Comparison of ENCODE assay signal across 11 mouse cellular contexts in the genomic region with DNA sequence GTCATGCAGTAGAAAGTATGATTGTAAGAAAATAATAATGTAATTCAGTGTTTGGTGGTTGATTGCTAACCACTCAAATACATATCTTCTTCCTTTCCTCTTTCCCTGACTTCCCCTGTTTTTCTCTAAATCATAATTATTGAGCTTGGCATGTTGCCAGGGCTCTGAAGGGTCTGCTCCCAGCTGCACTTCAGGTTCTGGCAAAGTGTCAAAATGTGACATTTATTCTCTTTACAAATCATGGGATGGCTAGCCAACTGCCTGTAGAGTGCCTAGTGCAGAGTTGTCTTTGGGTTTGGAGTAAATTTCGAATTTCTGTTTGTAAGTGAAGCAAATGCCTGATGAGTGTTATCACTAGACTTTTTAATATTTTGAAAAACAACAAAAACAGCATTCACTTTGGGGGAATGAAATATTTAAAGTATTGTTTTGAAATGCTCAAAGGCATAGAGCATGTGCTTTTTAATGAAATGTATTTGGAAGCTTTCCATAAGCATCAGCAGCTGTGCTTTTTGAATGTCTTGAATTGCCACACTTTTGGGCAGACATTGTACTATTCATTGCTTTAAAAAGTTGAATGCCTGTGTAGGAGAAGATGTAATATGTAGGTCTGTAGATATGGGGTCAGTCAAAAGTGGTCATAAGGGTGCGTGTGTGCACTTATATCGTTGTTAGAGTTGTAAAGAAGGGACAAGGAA. TPM values are rescaled to one million over a fixed set of nuclear protein-coding genes. Genes with fewer than 3 reads are reported as not detected.
DNase-seq lines count a peak whose midpoint lies in the region; TF ChIP-seq lines count a peak whose summit lies in the region.
"Had no signal": no experiment of that assay in that cellular context is flagged by ENCODE, and none has a peak within 500 bp of the region (broad histone marks: within the 10 kb centered on the region; RNA-seq: fewer than 3 reads in every experiment).

No protein-coding gene starts in this region.

- no peaks in the 10 kb centered on the region for H3K27me3 ChIP-seq in heart, adult 2 months (ENCODE audit: control insufficient read depth, insufficient read depth, low read length)
- H3K27me3 ChIP-seq: limb, embryonic 12.5 days had no signal

- no peak for TF ChIP-seq CTCF in heart, adult 2 months (IDR thresholded peaks at IDR 0.05)

- no peak for TF ChIP-seq EP300 in heart, adult 2 months (IDR thresholded peaks at IDR 0.05; ENCODE audit: insufficient read depth, low read depth, low read length)

- WGBS in heart, adult 2 months: 62% methylated on average over 3 of the region's 3 CpGs

- H3K9ac ChIP-seq in heart, adult 2 months (ENCODE audit: low read depth, low read length): no peak overlapping the region
- H3K9ac ChIP-seq: limb, embryonic 12.5 days had no signal

- H3K4me3 ChIP-seq in heart, adult 2 months: no peak overlapping the region
- H3K4me3 ChIP-seq: limb, embryonic 12.5 days had no signal

- H3K79me2 ChIP-seq in heart, adult 2 months (replicated peaks; ENCODE audit: control insufficient read depth, insufficient read depth, low read length): peaks cover under 1% of the 10 kb centered on the region; the same call in 1 of the 2 replicates

- H3K36me3 ChIP-seq in heart, adult 2 months (ENCODE audit: control insufficient read depth, insufficient read depth, low read length): no peaks in the 10 kb centered on the region
- H3K36me3 ChIP-seq: limb, embryonic 12.5 days had no signal

- H3K4me1 ChIP-seq in heart, adult 2 months (ENCODE audit: control insufficient read depth, insufficient read depth, low read length): peaks cover 2% of the 10 kb centered on the region
- H3K4me1 ChIP-seq: limb, embryonic 12.5 days had no signal

- no peak overlapping the region for H3K27ac ChIP-seq in heart, adult 2 months
- H3K27ac ChIP-seq: limb, embryonic 12.5 days had no signal

- intact Hi-C loops in heart, adult 2 months (cut with DNase I): loop anchor here (5.0 kb wide), 1 partner anchor 248 kb away; no protein-coding TSS in a partner anchor
- intact Hi-C loops in left cerebral cortex, postnatal 10 days (cut with DNase I): no loop called here
- intact Hi-C loops in left cerebral cortex, postnatal 25 days (cut with DNase I): no loop called here
- intact Hi-C loops in heart, postnatal 14 days (cut with DNase I): loop anchor here (5.0 kb wide), 2 partner anchors 233 to 248 kb away; partner anchors contain the start of gene Plxnc1

- TF ChIP-seq POLR2A in heart, adult 2 months (IDR thresholded peaks at IDR 0.05; ENCODE audit: insufficient read depth, low read depth, low read length): no peak

- DNase-seq in heart, adult 8-10 months (ENCODE audit: low spot score): peak; percentile 14
- no peak for DNase-seq in heart, adult 2 months
- peak; percentile 27 for DNase-seq in left cerebral cortex, postnatal 10 days (ENCODE audit: extremely low spot score in 1 of 2, low spot score in 2 of 2)
- DNase-seq in left cerebral cortex, postnatal 25 days (ENCODE audit: low spot score in 2 of 2): no peak
- peak; percentile 65 for DNase-seq in Muller cell, postnatal 12 days (ENCODE audit: inconsistent ontology term)
- DNase-seq in heart, postnatal 14 days: peak; percentile 10 to 27
- DNase-seq in spleen, adult 18-20 months: no peak
- no peak for DNase-seq in cerebellum, adult 9-11 months
- DNase-seq: adrenal gland, adult 2 months; cerebellum, adult 11-12 months had no signal

RNA-seq across cellular contexts. Expression of gene Cep83, which starts 21.3 kb away (rescaled TPM):
- 10 to 100 TPM; 18.3 to 21.4 (median 20.2) TPM for total RNA-seq in heart, adult 8-10 months (2022)
- 10 to 100 TPM; 18.8 to 21.2 TPM for total RNA-seq in heart, adult 2 months (2021)
- polyA plus RNA-seq in heart, adult 2 months (2012; rRNA removed): 5.3 and 10.7 TPM in 2 replicates
- 10 to 100 TPM; 32.3 to 34.2 TPM for total RNA-seq in left cerebral cortex, postnatal 10 days (2021)
- 10 to 100 TPM; 39.1 to 47.1 TPM for total RNA-seq in left cerebral cortex, postnatal 25 days (2021)
- total RNA-seq in heart, postnatal 14 days (2021): 10 to 100 TPM; 20.1 to 21.5 TPM

Comparison
In these comparisons a context has a peak if more than half of its experiments do, and no peak if none do; other contexts are left out.
1. DNase-seq: peak in heart, adult 8-10 months (single experiment), left cerebral cortex, postnatal 10 days (2 of 2), Muller cell, postnatal 12 days (single experiment) and heart, postnatal 14 days (2 of 2); none in heart, adult 2 months (0 of 2), left cerebral cortex, postnatal 25 days (0 of 2), spleen, adult 18-20 months (0 of 2) and cerebellum, adult 9-11 months (single experiment).
2. intact Hi-C loops: an anchor here in heart, adult 2 months (5.0 kb wide) and heart, postnatal 14 days (5.0 kb wide); none called in left cerebral cortex, postnatal 10 days and left cerebral cortex, postnatal 25 days.